Mouse (Mus musculus) hindbrain, postnatal 0 days (tissue): ENCODE results near the gene Rapgef4. TPM values are rescaled to one million over a fixed set of nuclear protein-coding genes. Genes with fewer than 3 reads are reported as not detected.

Source experiments
- ATAC-seq: fragments of 200-750 bp; cut with Nextera tagmentation; 2 replicates; pipeline ENCODE4 v1.8.0; 2017; ENCODE audit warnings: mild to moderate bottlenecking, moderate TSS enrichment, moderate library complexity
- DNase-seq: peaks from one replicate; pipeline ENCODE4 v3.0.0-alpha.2; 2015; ENCODE audit warnings: low spot score
- H3K27ac ChIP-seq: fragments of 300-500 bp; sonication (generic); 2 replicates; pipeline ENCODE4 v1.5.1; 2014; ENCODE audit warnings: mild to moderate bottlenecking
- H3K27me3 ChIP-seq: fragments of 300-500 bp; sonication (generic); 2 replicates; pipeline ENCODE4 v1.6.1; 2014; ENCODE audit warnings: low read length, mixed read lengths; ENCODE audit not compliant: insufficient read depth
- H3K36me3 ChIP-seq: fragments of 300-500 bp; sonication (generic); 2 replicates; pipeline ENCODE4 v1.6.1; 2014; ENCODE audit warnings: low read length, mixed read lengths; ENCODE audit not compliant: insufficient read depth
- H3K4me1 ChIP-seq: fragments of 300-500 bp; sonication (generic); 2 replicates; pipeline ENCODE4 v1.6.1; 2014; ENCODE audit warnings: antibody characterized with exemption, low read length, mixed read lengths; ENCODE audit not compliant: insufficient read depth
- H3K4me2 ChIP-seq: fragments of 300-500 bp; sonication (generic); 2 replicates; pipeline ENCODE4 v1.6.1; 2014; ENCODE audit warnings: low read depth, mild to moderate bottlenecking, low read length, moderate library complexity, mixed read lengths
- H3K4me3 ChIP-seq: fragments of 300-500 bp; sonication (generic); 2 replicates; pipeline ENCODE4 v1.5.1; 2014; ENCODE audit warnings: low read length
- H3K9ac ChIP-seq: fragments of 300-500 bp; sonication (generic); replicated peaks from 2 replicates; pipeline ENCODE4 v1.6.1; 2014; ENCODE audit warnings: mild to moderate bottlenecking, low read length, moderate library complexity, mixed read lengths
- H3K9me3 ChIP-seq: fragments of 300-500 bp; sonication (generic); 2 replicates; pipeline ENCODE4 v1.6.1; 2016; ENCODE audit warnings: low read length, mixed read lengths
- CTCF ChIP-seq: IDR thresholded peaks from 2 replicates; pipeline ENCODE4 v1.5.1; 2016; ENCODE audit warnings: antibody characterized with exemption, control low read depth, low read depth
- WGBS: fragments of 180-500 bp; shearing (Covaris S2); extraction: QIAGEN DNeasy Blood & Tissue Kit; methylation state at CpG from one replicate; pipeline ENCODE4 v1.1.7; 2014; 5-methylcytosine and 5-hydroxymethylcytosine counted together
- polyA plus RNA-seq: library from polyadenylated mRNA; unstranded; fragments of >200 nt; fragmentation: Nextera tagmentation; extraction: Ambion mirVana; gene quantifications from 2 replicates; pipeline ENCODE4 v1.2.1, GENCODE M21; 2015
- total RNA-seq: library from RNA; depleted of rRNA; stranded (reverse); fragments of >200 nt; gene quantifications from 2 replicates; pipeline ENCODE4 v1.2.3, GENCODE M21; 2014

Rapgef4 gene
- total and polyA plus RNA-seq, 2 experiments from 2014 or later: 47.3 to 104 TPM

DNA sequence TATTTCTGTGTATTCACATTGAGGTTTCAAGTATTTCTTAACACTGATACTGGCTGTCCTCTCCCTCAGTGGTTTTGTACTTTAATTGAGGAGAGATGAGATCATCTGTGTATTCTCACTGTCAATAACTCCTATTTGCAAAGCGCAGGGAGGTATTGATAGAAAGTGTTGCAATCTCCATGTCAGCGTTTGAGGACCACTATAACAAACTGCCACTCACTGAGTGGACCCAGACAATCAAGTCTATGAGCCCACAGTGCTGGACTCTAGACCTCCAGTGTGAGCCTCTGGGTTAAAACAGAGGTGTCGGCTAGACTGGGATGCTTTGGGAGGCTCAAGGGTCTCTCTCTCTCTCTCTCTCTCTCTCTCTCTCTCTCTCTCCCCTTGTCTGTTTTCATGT lies 192.0 kb downstream of the Rapgef4 start:
- no peak for DNase-seq
- Histone ChIP-seq H3K27me3 (no peaks in the 10 kb centered on the region), H3K4me3 (no peak overlapping the region), H3K4me1 (no peaks in the 10 kb centered on the region), H3K9me3 (no peaks in the 10 kb centered on the region), H3K4me2 (no peak overlapping the region), H3K9ac (no peak overlapping the region), H3K27ac (no peak overlapping the region), H3K36me3 (no peaks in the 10 kb centered on the region)
- no peak for ATAC-seq
- TF ChIP-seq CTCF: no peak
- WGBS: 77% methylated on average over 3 of the region's 3 CpGs

DNA sequence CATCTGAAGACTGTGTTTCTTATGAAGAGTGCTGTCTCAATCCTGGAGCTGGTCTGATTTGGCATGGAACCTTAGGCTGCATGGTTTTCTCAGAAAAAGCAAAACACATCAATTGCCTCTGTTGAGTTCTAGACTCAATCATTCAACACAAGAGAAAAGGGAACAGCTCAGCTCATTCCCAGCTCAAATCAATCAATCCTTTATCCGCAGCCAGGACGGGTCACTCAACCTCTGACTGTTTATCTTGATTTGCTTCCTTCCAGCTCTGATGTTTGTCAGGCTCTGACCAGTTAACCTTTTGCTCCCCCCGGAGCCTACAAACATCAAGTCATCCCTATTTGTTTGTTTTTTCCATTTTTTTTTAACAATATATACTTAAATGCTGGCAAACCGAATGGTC lies 192.8 kb downstream of the Rapgef4 start:
- Histone ChIP-seq H3K4me2 (no peak overlapping the region), H3K27me3 (no peaks in the 10 kb centered on the region), H3K27ac (no peak overlapping the region), H3K4me1 (no peaks in the 10 kb centered on the region), H3K4me3 (no peak overlapping the region), H3K36me3 (no peaks in the 10 kb centered on the region), H3K9me3 (no peaks in the 10 kb centered on the region), H3K9ac (no peak overlapping the region)
- whole genome bisulfite sequencing: 76% methylated on average over 4 of the region's 4 CpGs
- DNase-seq: no peak
- no peak for ATAC-seq
- TF ChIP-seq CTCF: no peak

DNA sequence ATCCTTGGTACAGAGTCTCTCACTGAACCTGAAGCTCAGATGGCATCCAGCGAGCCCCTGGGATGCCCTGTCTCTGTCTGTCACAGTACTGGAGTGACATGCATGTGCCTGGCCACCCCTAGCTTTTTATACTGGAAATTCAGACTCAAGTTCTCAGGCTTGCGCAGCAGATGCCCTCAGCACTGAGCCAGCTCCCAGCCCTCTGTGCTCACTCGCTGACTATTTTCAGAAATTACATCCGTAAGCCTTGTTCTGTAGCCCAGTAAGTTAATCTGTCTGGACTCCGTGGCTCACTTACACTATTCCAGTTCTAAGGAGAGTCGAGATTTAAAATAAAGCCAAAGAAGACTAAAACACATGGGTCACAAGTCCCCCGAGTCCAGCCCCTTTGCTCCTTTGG lies 194.5 kb downstream of the Rapgef4 start:
- DNase-seq (peak; percentile 8), ATAC-seq (no peak)
- H3K27ac ChIP-seq: no peak overlapping the region
- no peak for TF ChIP-seq CTCF
- H3K9ac ChIP-seq: no peak overlapping the region
- H3K36me3 ChIP-seq: no peaks in the 10 kb centered on the region
- H3K4me3 ChIP-seq: no peak overlapping the region
- H3K4me2 ChIP-seq: no peak overlapping the region
- no peaks in the 10 kb centered on the region for H3K4me1 ChIP-seq
- WGBS: 65% methylated on average over 7 of the region's 7 CpGs
- H3K9me3 ChIP-seq: no peaks in the 10 kb centered on the region
- H3K27me3 ChIP-seq: no peaks in the 10 kb centered on the region

DNA sequence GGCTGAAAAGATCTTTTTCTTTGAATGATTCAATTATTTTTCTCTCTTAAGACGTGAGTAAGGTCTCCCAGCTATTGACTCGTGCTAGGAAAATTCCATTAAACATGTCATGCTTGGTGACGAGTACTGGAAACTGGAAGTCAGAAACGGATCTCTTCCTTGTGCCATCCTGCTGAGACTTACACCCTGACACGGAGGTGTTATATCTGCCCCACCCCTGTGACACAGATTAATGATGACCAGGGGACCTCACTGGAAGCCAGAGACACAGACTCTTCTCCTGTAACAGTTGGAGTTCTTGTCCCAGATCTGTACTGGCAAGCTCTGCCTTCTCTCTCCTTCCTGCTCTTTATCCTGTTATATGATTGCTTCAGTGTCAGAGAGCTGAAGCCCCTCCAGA lies 194.9 kb downstream of the Rapgef4 start:
- H3K4me1 ChIP-seq: no peaks in the 10 kb centered on the region
- 30% methylated on average over 5 of the region's 5 CpGs for WGBS
- ATAC-seq (no peak), DNase-seq (no peak)
- no peak overlapping the region for H3K4me3 ChIP-seq
- H3K9ac ChIP-seq: no peak overlapping the region
- H3K4me2 ChIP-seq: no peak overlapping the region
- no peaks in the 10 kb centered on the region for H3K9me3 ChIP-seq
- H3K36me3 ChIP-seq: no peaks in the 10 kb centered on the region
- no peaks in the 10 kb centered on the region for H3K27me3 ChIP-seq
- no peak overlapping the region for H3K27ac ChIP-seq
- no peak for TF ChIP-seq CTCF

DNA sequence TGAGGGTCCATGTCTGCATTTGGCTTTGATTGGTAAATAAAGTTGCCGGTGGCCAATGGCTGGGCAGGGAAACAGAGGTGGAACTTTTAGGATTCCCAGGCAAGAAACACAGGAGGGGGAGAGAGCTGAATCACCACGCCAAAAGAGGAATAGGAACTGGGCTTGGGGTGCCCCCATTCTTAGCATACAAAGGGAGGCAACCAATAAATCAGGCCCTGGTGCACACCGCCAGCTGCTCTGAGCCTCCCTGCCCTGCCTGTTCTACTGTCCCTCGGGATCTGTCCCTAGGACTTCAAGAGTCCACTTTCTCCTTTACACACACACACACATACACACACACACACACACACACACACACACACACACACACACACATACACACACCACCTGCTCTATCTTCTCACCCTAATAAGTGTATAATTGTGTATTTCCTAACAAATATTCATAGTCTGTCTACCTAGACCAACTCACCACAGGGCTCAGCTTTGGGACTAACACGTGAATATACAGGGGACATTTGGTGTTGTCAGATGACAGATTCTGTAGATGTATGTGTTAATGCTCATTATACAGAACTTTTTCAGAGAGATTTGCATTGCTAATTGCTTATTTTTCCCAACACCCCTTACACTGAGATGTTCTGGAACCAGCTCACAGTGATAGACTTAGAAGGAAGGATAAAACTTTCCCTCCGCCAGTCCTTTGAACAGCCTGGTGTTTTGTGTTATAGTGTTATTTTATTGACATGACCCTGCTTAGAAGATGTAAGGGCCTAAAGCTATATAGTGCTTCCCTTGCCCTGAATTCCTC lies 196.4 kb downstream of the Rapgef4 start:
- no peaks in the 10 kb centered on the region for H3K27me3 ChIP-seq
- ATAC-seq (no peak), DNase-seq (no peak)
- no peak overlapping the region for H3K9ac ChIP-seq
- H3K4me1 ChIP-seq: no peaks in the 10 kb centered on the region
- no peaks in the 10 kb centered on the region for H3K9me3 ChIP-seq
- H3K27ac ChIP-seq: no peak overlapping the region
- H3K4me2 ChIP-seq: no peak overlapping the region
- TF ChIP-seq CTCF: no peak
- H3K4me3 ChIP-seq: no peak overlapping the region
- 66% methylated on average over 6 of the region's 6 CpGs for WGBS
- no peaks in the 10 kb centered on the region for H3K36me3 ChIP-seq

DNA sequence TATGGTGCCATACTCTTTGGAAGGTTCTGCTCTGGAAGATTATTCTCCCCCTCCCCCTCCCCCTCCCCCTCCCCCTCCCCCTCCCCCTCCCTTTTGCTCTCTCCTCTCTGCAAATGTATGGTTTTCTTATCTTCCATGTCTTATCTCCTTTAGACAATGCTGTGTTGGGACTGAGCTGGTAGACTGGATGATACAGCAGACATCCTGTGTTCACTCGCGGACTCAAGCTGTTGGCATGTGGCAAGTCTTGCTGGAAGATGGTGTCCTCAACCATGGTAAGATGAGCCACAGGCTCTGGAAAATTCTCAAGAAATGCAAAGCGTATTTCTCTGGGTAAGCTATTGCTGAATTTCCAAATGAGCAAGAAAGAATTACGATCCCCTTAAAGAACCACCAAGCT lies 197.0 kb downstream of the Rapgef4 start:
- Histone ChIP-seq H3K4me3 (no peak overlapping the region), H3K36me3 (no peaks in the 10 kb centered on the region), H3K9ac (no peak overlapping the region), H3K9me3 (no peaks in the 10 kb centered on the region), H3K27me3 (no peaks in the 10 kb centered on the region), H3K4me1 (no peaks in the 10 kb centered on the region), H3K4me2 (no peak overlapping the region), H3K27ac (no peak overlapping the region)
- DNase-seq (peak; percentile 5), ATAC-seq (no peak)
- TF ChIP-seq CTCF: no peak
- 88% methylated on average over 4 of the region's 4 CpGs for WGBS

DNA sequence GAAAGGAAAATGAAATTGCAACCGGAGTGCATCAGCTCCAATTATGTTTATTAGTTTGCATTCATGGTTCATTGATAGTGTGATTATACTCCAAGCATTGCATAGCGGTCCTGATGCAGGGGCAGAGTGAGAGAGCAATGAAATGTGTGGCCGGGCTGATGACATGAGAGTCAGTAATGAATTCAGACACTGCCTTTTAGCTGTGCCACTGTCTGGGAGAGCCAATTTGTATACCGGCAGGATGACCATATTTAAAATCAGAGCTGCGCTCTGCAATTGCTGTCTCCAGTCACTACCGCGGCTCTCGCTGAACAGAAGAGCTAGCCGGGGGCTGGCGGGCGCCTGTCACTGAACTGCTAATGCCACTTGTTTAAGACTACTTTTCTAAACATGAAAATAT lies 197.5 kb downstream of the Rapgef4 start:
- DNase-seq (peak; percentile 7), ATAC-seq (no peak)
- no peaks in the 10 kb centered on the region for H3K4me1 ChIP-seq
- no peaks in the 10 kb centered on the region for H3K27me3 ChIP-seq
- H3K9me3 ChIP-seq: no peaks in the 10 kb centered on the region
- TF ChIP-seq CTCF: no peak
- WGBS: 62% methylated on average over 11 of the region's 11 CpGs
- no peak overlapping the region for H3K9ac ChIP-seq
- H3K4me3 ChIP-seq: no peak overlapping the region
- H3K27ac ChIP-seq: no peak overlapping the region
- H3K4me2 ChIP-seq: no peak overlapping the region
- H3K36me3 ChIP-seq: no peaks in the 10 kb centered on the region
